Mouse (Mus musculus) forebrain, embryonic 11.5 days (tissue): ENCODE measurements around the gene Sost. TPM values are rescaled to one million over a fixed set of nuclear protein-coding genes. Genes with fewer than 3 reads are reported as not detected.

Experiments
- ATAC-seq: fragments of 200-750 bp; cut with Nextera tagmentation; replicated peaks from 2 replicates; pipeline ENCODE4 v1.8.0; 2017; ENCODE audit warnings: moderate TSS enrichment; ENCODE audit not compliant: low FRiP score
- DNase-seq: peaks from one replicate; pipeline ENCODE4 v3.0.0-alpha.2; 2017; ENCODE audit warnings: low spot score
- H3K27ac ChIP-seq: fragments of 300-500 bp; sonication (generic); 2 replicates; pipeline ENCODE4 v1.5.1; 2014; ENCODE audit warnings: low read depth, low read length
- H3K27me3 ChIP-seq: fragments of 300-500 bp; sonication (generic); 2 replicates; pipeline ENCODE4 v1.6.1; 2014; ENCODE audit warnings: mild to moderate bottlenecking, low read length, mixed read lengths; ENCODE audit not compliant: control insufficient read depth, insufficient read depth
- H3K36me3 ChIP-seq: fragments of 300-500 bp; sonication (generic); 2 replicates; pipeline ENCODE4 v1.6.1; 2014; ENCODE audit warnings: mild to moderate bottlenecking, low read length, moderate library complexity, mixed read lengths; ENCODE audit not compliant: control insufficient read depth, insufficient read depth
- H3K4me1 ChIP-seq: fragments of 300-500 bp; sonication (generic); replicated peaks from 2 replicates; pipeline ENCODE4 v1.6.1; 2014; ENCODE audit warnings: low read length, mixed read lengths; ENCODE audit not compliant: control insufficient read depth, insufficient read depth
- H3K4me2 ChIP-seq: fragments of 300-500 bp; sonication (generic); 2 replicates; pipeline ENCODE4 v1.6.1; 2014; ENCODE audit warnings: low read depth, mild to moderate bottlenecking, low read length, moderate library complexity, mixed read lengths; ENCODE audit not compliant: severe bottlenecking
- H3K4me3 ChIP-seq: fragments of 300-500 bp; sonication (generic); 2 replicates; pipeline ENCODE4 v1.5.1; 2014; ENCODE audit warnings: low read depth, low read length
- H3K9ac ChIP-seq: fragments of 300-500 bp; sonication (generic); 2 replicates; pipeline ENCODE4 v1.6.1; 2014; ENCODE audit warnings: low read length
- H3K9me3 ChIP-seq: fragments of 300-500 bp; sonication (generic); 2 replicates; pipeline ENCODE4 v1.6.1; 2016; ENCODE audit warnings: low read length, mixed read lengths; ENCODE audit not compliant: control insufficient read depth
- WGBS: fragments of 180-500 bp; shearing (Covaris S2); extraction: QIAGEN DNeasy Blood & Tissue Kit; methylation state at CpG from one replicate; pipeline ENCODE4 v1.1.7; 2014; 5-methylcytosine and 5-hydroxymethylcytosine counted together
- polyA plus RNA-seq: library from polyadenylated mRNA; unstranded; fragments of >200 nt; fragmentation: Nextera tagmentation; extraction: Ambion mirVana; gene quantifications from 2 replicates; pipeline ENCODE4 v1.2.1, GENCODE M21; 2014

Gene Sost
- polyA plus RNA-seq, 1 experiment from 2014 or later: not detected

DNA sequence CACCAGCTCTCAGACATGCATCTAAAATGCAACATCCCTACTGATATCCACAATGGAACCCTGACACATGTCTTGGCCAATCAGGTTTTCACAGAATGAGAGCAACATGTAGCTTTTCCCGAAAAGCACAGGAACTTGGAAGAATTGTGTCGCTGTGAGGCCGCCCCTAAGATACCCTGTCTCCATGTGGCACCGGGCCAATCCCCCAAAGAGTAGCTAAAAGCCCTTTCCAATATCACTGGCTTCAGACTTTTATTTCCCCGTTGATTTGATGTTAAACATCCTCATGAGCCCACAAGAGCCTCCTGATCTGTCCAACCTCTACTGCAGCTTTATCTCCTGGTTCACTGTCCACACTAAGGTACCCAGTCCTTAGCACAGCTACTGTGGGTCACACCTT, 39.9 kb upstream of the Sost start:
- H3K4me3 ChIP-seq: no peak overlapping the region
- H3K4me2 ChIP-seq: no peak overlapping the region
- H3K9ac ChIP-seq: no peak overlapping the region
- 83% methylated on average over 5 of the region's 5 CpGs for WGBS
- ATAC-seq (no peak), DNase-seq (no peak)
- no peak overlapping the region for H3K27ac ChIP-seq
- peaks cover 6% of the 10 kb centered on the region; the same call in 1 of the 2 replicates for H3K36me3 ChIP-seq
- H3K27me3 ChIP-seq: no peaks in the 10 kb centered on the region
- H3K9me3 ChIP-seq: peaks cover 4% of the 10 kb centered on the region; the same call in 1 of the 2 replicates
- H3K4me1 ChIP-seq: peaks cover 7% of the 10 kb centered on the region

DNA sequence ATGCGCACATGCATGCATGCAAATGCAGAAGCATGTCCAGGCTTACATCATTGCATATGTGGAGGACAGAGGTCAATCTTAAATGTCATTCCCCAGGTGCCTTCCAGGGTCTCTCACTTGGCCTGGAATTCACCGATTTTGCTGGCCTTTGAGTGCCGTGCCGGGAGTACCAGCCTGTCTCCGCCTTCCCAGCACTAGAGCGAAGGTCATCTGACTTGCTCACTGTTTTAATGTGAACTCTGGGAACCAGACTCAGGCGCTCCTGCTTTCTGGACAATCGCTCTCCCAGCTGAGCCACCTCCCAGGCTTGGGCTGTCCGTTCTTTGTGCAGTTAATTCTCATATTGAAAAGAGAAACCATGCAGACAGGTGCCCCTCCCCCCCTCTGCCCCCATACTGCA, 39.5 kb upstream of the Sost start:
- peaks cover 7% of the 10 kb centered on the region for H3K4me1 ChIP-seq
- H3K36me3 ChIP-seq: peaks cover 6% of the 10 kb centered on the region; the same call in 1 of the 2 replicates
- no peaks in the 10 kb centered on the region for H3K27me3 ChIP-seq
- H3K4me3 ChIP-seq: no peak overlapping the region
- peaks cover 4% of the 10 kb centered on the region; the same call in 1 of the 2 replicates for H3K9me3 ChIP-seq
- WGBS: 66% methylated on average over 9 of the region's 9 CpGs
- no peak overlapping the region for H3K4me2 ChIP-seq
- H3K9ac ChIP-seq: no peak overlapping the region
- no peak for DNase-seq
- H3K27ac ChIP-seq: no peak overlapping the region
- no peak for ATAC-seq

DNA sequence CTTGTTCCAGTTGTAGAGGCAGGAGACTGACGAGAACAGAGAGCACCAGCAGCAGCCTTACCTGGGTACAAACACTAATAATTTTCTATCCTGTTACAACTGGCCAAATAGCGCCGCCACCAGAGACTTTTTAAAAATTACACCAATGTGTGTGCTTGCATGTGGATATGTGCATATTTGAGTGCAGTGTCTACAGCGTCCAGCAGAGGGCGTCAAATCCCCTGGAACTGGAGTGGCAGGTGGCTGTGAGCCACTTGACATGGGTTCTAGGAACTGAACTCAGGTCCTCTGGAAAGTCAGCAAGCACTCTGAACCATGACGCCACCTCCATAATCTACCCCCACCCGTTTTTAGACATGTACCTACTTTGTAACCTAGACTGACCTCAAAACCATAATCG, 37.4 kb upstream of the Sost start:
- Histone ChIP-seq H3K9ac (no peak overlapping the region), H3K9me3 (peaks cover 4% of the 10 kb centered on the region; the same call in 1 of the 2 replicates), H3K4me3 (no peak overlapping the region), H3K4me1 (no peaks in the 10 kb centered on the region), H3K27me3 (no peaks in the 10 kb centered on the region), H3K27ac (no peak overlapping the region), H3K4me2 (no peak overlapping the region), H3K36me3 (peaks cover 6% of the 10 kb centered on the region; the same call in 1 of the 2 replicates)
- no peak for DNase-seq
- no peak for ATAC-seq
- 88% methylated on average over 8 of the region's 8 CpGs for WGBS

DNA sequence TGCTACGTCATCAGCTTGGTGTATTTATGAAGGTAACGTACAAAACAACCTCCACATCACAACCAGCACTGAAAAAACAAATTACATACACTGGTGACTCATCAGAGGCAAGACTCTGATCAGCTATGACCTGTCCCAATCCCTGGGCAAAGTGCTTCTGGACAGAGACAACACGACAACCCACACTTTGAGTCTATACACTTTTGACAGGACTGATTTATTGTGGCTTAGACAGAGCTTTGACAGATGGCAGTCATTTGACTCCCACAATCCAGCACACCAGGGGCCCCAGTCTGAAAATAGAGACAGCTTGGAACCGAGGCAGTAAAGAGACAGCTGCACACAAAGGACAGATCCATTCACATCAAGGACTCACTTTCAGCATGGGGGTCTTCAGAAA, 32.7 kb upstream of the Sost start:
- no peak for DNase-seq
- H3K4me3 ChIP-seq: no peak overlapping the region
- peaks cover 4% of the 10 kb centered on the region; the same call in 1 of the 2 replicates for H3K36me3 ChIP-seq
- no peak for ATAC-seq
- 65% methylated on average over 4 of the region's 4 CpGs for WGBS
- no peak overlapping the region for H3K27ac ChIP-seq
- no peaks in the 10 kb centered on the region for H3K4me1 ChIP-seq
- H3K9me3 ChIP-seq: peaks cover 3% of the 10 kb centered on the region; the same call in 1 of the 2 replicates
- H3K27me3 ChIP-seq: no peaks in the 10 kb centered on the region
- no peak overlapping the region for H3K9ac ChIP-seq
- no peak overlapping the region for H3K4me2 ChIP-seq

DNA sequence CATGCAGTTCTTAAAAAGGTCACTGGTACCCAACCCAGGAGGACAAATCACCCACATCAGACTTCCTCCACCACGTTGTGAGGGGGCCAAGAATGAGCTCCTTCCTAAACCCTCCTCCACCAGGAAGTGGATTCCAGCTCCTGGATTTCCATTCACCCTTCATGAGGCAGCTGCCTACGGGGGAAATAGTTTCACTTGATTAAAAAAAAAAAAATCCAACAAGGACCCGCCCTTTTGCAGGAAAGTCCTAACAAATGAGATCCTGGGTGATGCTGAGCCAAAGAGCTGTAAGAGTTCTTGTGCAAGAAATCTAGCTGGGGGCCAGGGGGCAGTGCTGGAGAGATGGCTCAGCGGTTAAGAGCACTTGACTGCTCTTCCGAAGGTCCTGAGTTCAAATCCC, 31.4 kb upstream of the Sost start:
- H3K4me2 ChIP-seq: no peak overlapping the region
- H3K9ac ChIP-seq: no peak overlapping the region
- H3K27ac ChIP-seq: no peak overlapping the region
- ATAC-seq (no peak), DNase-seq (no peak)
- no peaks in the 10 kb centered on the region for H3K27me3 ChIP-seq
- no peak overlapping the region for H3K4me3 ChIP-seq
- H3K4me1 ChIP-seq: no peaks in the 10 kb centered on the region
- H3K36me3 ChIP-seq: no peaks in the 10 kb centered on the region; the same call in 1 of the 2 replicates
- H3K9me3 ChIP-seq: no peaks in the 10 kb centered on the region
- 58% methylated on average over 5 of the region's 5 CpGs for WGBS

DNA sequence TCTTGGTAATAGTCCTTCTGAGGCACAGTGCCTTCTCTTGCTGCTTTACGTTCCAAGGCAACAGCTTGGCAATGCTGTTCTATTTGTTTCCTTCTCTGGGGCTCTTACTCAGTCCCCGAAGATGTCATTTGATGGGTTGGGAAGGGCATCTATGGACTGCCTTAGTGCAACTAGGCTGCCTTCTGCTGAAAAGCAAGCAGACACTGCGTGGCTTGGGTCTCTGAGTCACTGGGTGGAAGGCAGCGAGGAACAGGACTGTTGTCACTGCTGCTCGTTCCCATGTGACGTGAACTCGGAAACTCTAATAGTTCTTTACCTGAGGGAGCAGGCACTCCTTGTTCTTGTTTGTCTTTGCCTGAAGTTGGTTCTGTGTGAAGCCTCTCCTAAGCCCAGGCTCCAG, 29.1 kb upstream of the Sost start:
- Histone ChIP-seq H3K27me3 (no peaks in the 10 kb centered on the region), H3K9ac (no peak overlapping the region), H3K4me2 (no peak overlapping the region), H3K4me1 (no peaks in the 10 kb centered on the region), H3K36me3 (no peaks in the 10 kb centered on the region; the same call in 1 of the 2 replicates), H3K27ac (no peak overlapping the region), H3K4me3 (no peak overlapping the region), H3K9me3 (no peaks in the 10 kb centered on the region)
- ATAC-seq (no peak), DNase-seq (no peak)
- WGBS: 93% methylated on average over 7 of the region's 7 CpGs

DNA sequence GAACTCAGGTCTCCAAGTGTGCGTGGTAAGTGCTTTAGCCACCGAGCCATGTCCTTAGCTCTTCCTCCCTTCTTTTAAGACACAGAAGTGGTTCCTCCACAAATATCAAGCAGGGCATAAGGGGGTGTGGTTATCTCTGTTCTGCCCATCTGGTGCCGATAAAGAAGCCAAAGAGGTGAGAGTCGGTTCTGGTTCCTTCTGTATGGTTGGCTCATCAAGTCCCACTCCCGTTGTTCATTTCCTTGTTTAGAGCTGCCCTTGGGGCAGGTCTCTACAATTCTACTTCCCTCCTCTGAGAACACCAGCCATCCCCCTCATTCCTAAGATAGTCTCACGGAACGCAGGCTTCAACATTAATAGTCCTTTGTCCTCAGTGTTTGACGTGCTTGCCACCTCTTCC, 27.3 kb upstream of the Sost start:
- no peaks in the 10 kb centered on the region for H3K27me3 ChIP-seq
- no peaks in the 10 kb centered on the region for H3K9me3 ChIP-seq
- H3K4me3 ChIP-seq: no peak overlapping the region
- H3K9ac ChIP-seq: no peak overlapping the region
- H3K27ac ChIP-seq: no peak overlapping the region
- WGBS: 82% methylated on average over 8 of the region's 8 CpGs
- H3K36me3 ChIP-seq: no peaks in the 10 kb centered on the region
- H3K4me2 ChIP-seq: no peak overlapping the region
- H3K4me1 ChIP-seq: no peaks in the 10 kb centered on the region
- DNase-seq (no peak), ATAC-seq (no peak)

DNA sequence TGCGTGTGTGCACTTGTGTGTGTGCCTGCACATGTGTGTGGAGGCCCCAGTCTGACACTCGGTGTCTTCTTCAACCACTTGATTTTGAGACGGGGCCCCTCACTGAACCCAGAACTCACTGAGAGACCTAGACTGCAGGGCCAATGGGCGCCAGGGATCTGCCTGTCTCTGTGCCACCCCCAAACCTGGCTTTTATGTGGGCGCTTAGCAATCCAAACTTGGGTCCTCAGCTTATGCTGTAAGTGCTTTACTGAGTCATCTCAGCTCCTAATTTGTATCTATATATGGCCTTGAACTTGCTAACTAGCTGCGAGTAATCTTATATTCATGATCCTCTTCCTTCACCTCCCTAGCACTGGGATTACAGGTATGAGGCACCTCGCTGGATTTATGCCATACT, 25.6 kb upstream of the Sost start:
- Histone ChIP-seq H3K27me3 (no peaks in the 10 kb centered on the region), H3K27ac (no peak overlapping the region), H3K9me3 (no peaks in the 10 kb centered on the region), H3K4me3 (no peak overlapping the region), H3K4me2 (no peak overlapping the region), H3K36me3 (no peaks in the 10 kb centered on the region), H3K9ac (no peak overlapping the region), H3K4me1 (no peaks in the 10 kb centered on the region)
- WGBS: 84% methylated on average over 7 of the region's 7 CpGs
- no peak for DNase-seq
- no peak for ATAC-seq

DNA sequence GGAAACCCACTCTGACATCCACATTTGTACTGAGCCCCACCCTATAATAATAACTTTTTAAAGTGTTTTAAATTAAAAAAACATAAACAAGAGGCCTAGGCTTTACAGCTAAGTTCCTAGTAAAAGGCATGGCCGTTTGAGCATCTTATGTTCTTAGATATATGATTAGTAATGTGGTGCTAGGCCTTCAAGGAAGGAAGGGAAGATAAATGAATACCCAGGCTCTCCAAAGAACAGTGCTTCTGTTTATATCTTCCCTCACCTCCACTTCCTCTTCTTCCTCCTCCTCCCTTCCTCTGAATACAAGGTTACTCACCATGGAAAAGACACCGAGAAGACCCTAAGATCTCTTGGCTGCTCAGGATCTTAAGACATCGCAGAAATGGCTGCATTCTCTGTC, 25.0 kb upstream of the Sost start:
- WGBS: 84% methylated on average over 3 of the region's 3 CpGs
- DNase-seq (no peak), ATAC-seq (no peak)
- H3K4me3 ChIP-seq: no peak overlapping the region
- no peak overlapping the region for H3K9ac ChIP-seq
- no peak overlapping the region for H3K27ac ChIP-seq
- H3K4me2 ChIP-seq: no peak overlapping the region
- H3K4me1 ChIP-seq: no peaks in the 10 kb centered on the region
- H3K9me3 ChIP-seq: no peaks in the 10 kb centered on the region
- H3K36me3 ChIP-seq: no peaks in the 10 kb centered on the region
- no peaks in the 10 kb centered on the region for H3K27me3 ChIP-seq
